Mouse (Mus musculus) liver, postnatal 0 days (tissue): Measurements from ENCODE around the gene Slc27a4.

Experiments
- CTCF ChIP-seq: sonication (generic); IDR thresholded peaks from 2 replicates; pipeline ENCODE4 v1.5.1; 2016; ENCODE audit warnings: antibody characterized with exemption, low read depth
- EP300 ChIP-seq: IDR thresholded peaks from 2 replicates; pipeline ENCODE4 v1.6.1; 2016; ENCODE audit warnings: antibody characterized with exemption, low read depth, mild to moderate bottlenecking

- TF ChIP-seq CTCF = no peak
- no peak for TF ChIP-seq EP300
Measured at GRCm38 (mm10) chr2:29853736-29854135, 51.3 kb downstream of the Slc27a4 start.
